Mouse (Mus musculus) embryonic fibroblast, embryonic 13.5 days (primary cell): ENCODE measurements at regions not wholly inside any gene's neighbourhood (a gene's known extent, or its start where the extent isn't known, plus 50 kb on each side); places are given as distances from the start of the nearest gene placed in this dataset.

Experiments
- H3K27ac ChIP-seq: 2 replicates; pipeline ENCODE4 v1.5.1; 2012; ENCODE audit warnings: low read length, control low read depth, inconsistent platforms; ENCODE audit not compliant: insufficient read depth
- H3K4me1 ChIP-seq: 2 replicates; pipeline ENCODE4 v1.6.1; 2011; ENCODE audit warnings: low read length; ENCODE audit not compliant: control insufficient read depth, insufficient read depth
- H3K4me3 ChIP-seq: 2 replicates; pipeline ENCODE4 v1.5.1; 2011; ENCODE audit warnings: mild to moderate bottlenecking, control low read depth, low read length; ENCODE audit not compliant: insufficient read depth
- CTCF ChIP-seq: IDR thresholded peaks from 2 replicates; pipeline ENCODE4 v1.5.1; 2011; ENCODE audit warnings: mild to moderate bottlenecking, control low read depth, low read length, moderate library complexity, borderline replicate concordance; ENCODE audit not compliant: insufficient read depth
- POLR2A ChIP-seq: IDR thresholded peaks from 2 replicates; pipeline ENCODE4 v1.6.1; 2011; ENCODE audit warnings: low read depth, mild to moderate bottlenecking, control low read depth, low read length, moderate library complexity

- Histone ChIP-seq H3K4me1 (no peaks in the 10 kb centered on the region), H3K4me3 (no peak overlapping the region), H3K27ac (no peak overlapping the region)
- TF ChIP-seq POLR2A (no peak), CTCF (no peak)
These were observed 102.4 kb downstream of the Tmem182 start for GRCm38 (mm10) chr1:40907813-40908212.

- Histone ChIP-seq H3K4me3 (no peak overlapping the region), H3K27ac (no peak overlapping the region), H3K4me1 (no peaks in the 10 kb centered on the region)
- TF ChIP-seq POLR2A = no peak
- TF ChIP-seq CTCF = no peak
These were observed 108.2 kb downstream of the Tmem182 start for GRCm38 (mm10) chr1:40913591-40913990.

- TF ChIP-seq CTCF = no peak
- no peak for TF ChIP-seq POLR2A
- no peak overlapping the region for H3K4me3 ChIP-seq
- H3K27ac ChIP-seq = no peak overlapping the region
- no peaks in the 10 kb centered on the region for H3K4me1 ChIP-seq
These were observed 118.9 kb downstream of the Tmem182 start for GRCm38 (mm10) chr1:40924271-40924670.

DNA sequence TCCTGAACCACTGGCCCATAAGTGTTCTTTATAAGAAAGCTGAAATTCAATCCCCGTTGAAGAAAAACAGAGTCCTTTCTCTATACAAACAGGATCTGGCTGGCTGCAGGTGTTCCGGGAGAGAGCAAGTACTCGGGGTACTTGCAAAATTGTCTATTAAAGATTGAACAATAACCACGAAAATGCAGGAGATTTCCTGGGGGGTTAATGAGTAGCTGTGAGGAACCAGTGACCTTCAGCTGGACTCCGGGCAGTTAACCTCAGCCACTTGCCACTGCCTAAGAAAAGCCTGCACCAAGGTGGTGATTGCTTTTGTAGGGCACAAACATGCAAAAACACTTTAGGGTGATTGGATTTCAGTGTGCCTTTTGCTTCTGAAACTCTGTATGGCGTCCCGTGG, 119.4 kb downstream of the Tmem182 start:
- Histone ChIP-seq H3K27ac (no peak overlapping the region), H3K4me1 (no peaks in the 10 kb centered on the region), H3K4me3 (no peak overlapping the region)
- TF ChIP-seq POLR2A (no peak), CTCF (no peak)

DNA sequence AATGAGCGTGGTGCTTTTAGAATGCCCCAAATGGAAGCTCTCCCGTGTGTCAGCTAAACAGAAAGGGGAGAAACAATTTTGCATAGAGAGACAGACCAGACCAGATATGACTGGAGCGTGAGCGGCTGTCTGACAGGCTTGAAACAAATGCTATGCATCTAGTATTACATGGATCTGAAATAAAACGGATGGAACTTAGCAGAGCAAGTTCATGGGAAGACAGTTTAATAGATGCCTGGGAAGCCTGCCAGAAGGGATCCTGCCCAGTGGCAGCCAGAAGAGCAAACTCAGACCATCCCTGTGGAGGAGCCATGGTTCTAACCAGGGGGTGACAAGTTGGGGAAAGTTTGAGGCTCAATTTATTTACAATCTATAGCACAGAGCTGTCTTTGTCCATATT, 126.0 kb downstream of the Tmem182 start:
- H3K27ac ChIP-seq = no peak overlapping the region
- no peak overlapping the region for H3K4me3 ChIP-seq
- H3K4me1 ChIP-seq = no peaks in the 10 kb centered on the region
- TF ChIP-seq CTCF (no peak), POLR2A (no peak)

GRCm38 (mm10) chr1:40936729-40937128, 131.3 kb downstream of the Tmem182 start:
- no peak overlapping the region for H3K27ac ChIP-seq
- no peaks in the 10 kb centered on the region for H3K4me1 ChIP-seq
- no peak for TF ChIP-seq POLR2A
- no peak for TF ChIP-seq CTCF
- H3K4me3 ChIP-seq = no peak overlapping the region

DNA sequence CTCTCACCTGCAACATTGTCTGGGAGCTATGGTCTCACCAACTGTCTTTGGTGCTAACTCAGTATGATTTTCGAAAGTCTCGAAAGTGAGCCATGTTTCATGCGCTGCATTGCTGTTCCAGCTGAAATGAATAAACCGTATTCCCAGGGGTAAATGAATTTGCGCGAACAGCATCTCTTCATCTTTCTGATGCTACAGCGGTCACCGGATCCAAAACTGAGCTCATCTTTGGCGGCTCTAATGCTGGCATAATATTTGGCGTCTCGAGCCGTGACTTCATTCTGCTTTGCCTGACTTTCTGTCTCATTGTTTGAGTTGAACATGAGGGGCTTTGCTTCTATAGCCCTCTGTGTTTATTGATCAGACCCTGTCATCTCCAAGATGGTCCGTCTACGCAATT, 137.3 kb downstream of the Tmem182 start:
- Histone ChIP-seq H3K4me1 (no peaks in the 10 kb centered on the region), H3K27ac (no peak overlapping the region), H3K4me3 (no peak overlapping the region)
- no peak for TF ChIP-seq POLR2A
- TF ChIP-seq CTCF = no peak

DNA sequence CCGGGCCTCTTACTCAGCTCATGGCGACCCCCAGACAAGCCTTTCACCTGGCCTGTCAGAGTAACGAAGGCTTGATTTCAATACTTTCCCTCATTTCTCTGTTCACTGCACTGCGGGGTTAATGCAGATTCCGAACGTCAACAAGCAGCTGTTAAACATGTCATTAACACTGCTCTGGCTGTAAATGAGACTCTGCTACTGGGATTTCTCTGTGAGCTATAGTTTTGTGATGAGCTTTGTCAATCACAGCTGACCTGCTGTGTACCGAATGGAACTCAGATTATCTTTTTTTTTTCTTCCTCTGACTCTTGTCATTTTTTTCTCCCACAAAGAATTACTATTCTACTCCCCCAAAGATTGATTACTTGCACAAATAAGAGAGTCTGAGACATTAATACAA, 137.8 kb downstream of the Tmem182 start:
- no peaks in the 10 kb centered on the region for H3K4me1 ChIP-seq
- no peak overlapping the region for H3K27ac ChIP-seq
- TF ChIP-seq CTCF (no peak), POLR2A (no peak)
- H3K4me3 ChIP-seq = no peak overlapping the region

DNA sequence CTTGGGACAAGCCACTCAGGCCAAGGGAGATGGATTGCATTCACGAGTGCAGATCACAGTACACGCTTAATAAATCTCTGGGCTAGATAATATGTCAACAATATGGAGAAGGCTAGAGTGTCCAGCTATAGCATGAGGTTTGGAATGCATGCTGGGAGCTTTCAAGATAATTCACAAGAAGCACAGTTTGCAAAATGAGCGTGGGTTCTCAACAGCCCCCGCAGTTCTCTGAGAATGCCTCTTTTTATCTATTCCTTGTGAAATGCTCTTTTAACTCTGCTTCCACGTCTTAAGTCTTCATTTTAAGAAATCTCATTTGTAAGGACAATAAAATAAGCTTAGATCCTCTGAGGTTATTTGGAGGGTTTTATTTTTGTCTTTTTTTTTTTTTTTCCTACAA, 145.2 kb downstream of the Tmem182 start:
- Histone ChIP-seq H3K27ac (no peak overlapping the region), H3K4me3 (no peak overlapping the region), H3K4me1 (no peaks in the 10 kb centered on the region)
- TF ChIP-seq POLR2A (no peak), CTCF (no peak)

DNA sequence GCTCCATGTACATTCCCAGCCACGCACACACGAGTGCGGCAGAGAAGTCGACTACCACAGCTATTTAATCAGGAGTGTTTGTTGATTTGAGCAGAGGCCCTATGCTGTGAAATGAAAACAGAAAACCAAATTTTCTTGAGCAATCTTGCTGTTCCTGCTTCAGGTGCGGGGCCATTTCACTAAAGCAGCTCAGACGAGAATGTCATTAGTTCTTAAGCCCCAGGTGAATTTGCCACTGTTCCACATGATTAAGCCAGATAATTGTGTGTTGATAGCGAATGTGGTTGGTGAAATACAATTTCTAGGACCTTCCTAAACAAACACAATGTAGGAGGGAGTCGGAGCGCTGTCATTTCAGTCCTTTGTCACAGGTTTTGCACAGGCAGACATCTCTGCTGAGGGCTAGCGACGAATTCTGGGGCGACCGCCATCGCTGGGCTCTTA, 149.3 kb downstream of the Tmem182 start:
- no peaks in the 10 kb centered on the region for H3K4me1 ChIP-seq
- no peak overlapping the region for H3K27ac ChIP-seq
- no peak for TF ChIP-seq CTCF
- no peak for TF ChIP-seq POLR2A
- no peak overlapping the region for H3K4me3 ChIP-seq
